Mouse (Mus musculus): ENCODE measurements around the gene Lrp2. TPM values are rescaled to one million over a fixed set of nuclear protein-coding genes. Genes with fewer than 3 reads are reported as not detected.
A peak's percentile ranks its signal among the peaks of the same experiment; 100 is the strongest.

The Lrp2 gene
- polyA plus RNA-seq (2014; fragmentation: Nextera tagmentation; extraction: Ambion mirVana): 0.84 and 1.00 TPM in 2 replicates

GRCm38 (mm10) chr2:69585886-69586398, at the start of gene Lrp2:
Gene Lrp2 (minus strand): TSS chr2:69586065.
- Histone ChIP-seq H3K27me3 (ENCODE audit: control insufficient read depth, insufficient read depth, low read length) (peaks cover 25% of the 10 kb centered on the region; the same call in 1 of the 2 replicates), H3K27ac (ENCODE audit: low read length) (no peak within 1 kb of the TSS), H3K4me2 (replicated peaks; ENCODE audit: low read depth, low read length) (peak within 1 kb of the TSS; percentile 99), H3K4me3 (ENCODE audit: low read depth, low read length) (peak within 1 kb of the TSS; percentile 60), H3K36me3 (ENCODE audit: control insufficient read depth, insufficient read depth, low read length) (no peaks in the 10 kb centered on the region), H3K9me3 (ENCODE audit: control insufficient read depth, low read depth, low read length) (no peaks in the 10 kb centered on the region), H3K4me1 (ENCODE audit: control insufficient read depth, insufficient read depth, low read length) (0 out of 2 replicates have a peak, but pooled peaks cover 5% of the 10 kb centered on the region), H3K9ac (replicated peaks; ENCODE audit: low read depth, low read length) (peak within 1 kb of the TSS; percentile 14; the same call in 1 of the 2 replicates)
- peak; percentile 77; the same call in 1 of the 2 replicates for ATAC-seq (ENCODE audit: insufficient number of reproducible peaks, insufficient read depth, low FRiP score, low read depth)
- WGBS: 0% methylated on average over 45 of the region's 45 CpGs

DNA sequence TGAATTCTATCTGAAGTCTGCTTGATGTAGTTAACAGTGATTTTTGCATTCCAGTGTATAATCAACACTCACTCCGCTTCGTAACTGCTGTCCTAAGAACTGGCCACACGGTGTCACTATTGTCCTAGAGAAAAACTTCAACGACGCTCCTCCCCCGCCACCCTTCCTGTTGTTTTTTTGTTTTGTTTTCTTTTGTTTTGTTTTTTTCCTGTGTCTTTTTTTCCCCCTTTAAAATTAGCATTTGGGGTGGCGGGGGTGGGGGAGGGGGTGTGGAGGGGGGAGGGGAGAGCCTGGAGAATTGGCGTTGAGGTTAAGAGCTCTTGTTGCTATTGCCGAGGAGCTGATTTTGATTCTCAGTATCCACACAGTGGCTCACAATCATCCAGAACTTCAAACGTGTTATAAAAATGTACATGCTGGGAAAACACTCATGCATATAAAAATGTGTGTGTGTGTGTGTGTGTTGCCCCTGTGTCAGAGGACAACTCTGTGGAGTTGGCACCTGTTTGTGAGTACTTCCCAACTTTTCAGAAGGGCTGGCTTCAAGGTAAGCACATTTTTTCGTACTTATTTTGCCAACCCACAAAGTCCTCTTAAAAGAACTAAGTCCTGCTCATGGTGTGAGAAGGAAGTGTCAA, 49.3 kb upstream of the Lrp2 start:
- Histone ChIP-seq H3K27me3 (ENCODE audit: control insufficient read depth, insufficient read depth, low read length) (no peaks in the 10 kb centered on the region), H3K9me3 (ENCODE audit: control insufficient read depth, low read depth, low read length) (no peaks in the 10 kb centered on the region; the same call in 1 of the 2 replicates), H3K4me1 (ENCODE audit: control insufficient read depth, insufficient read depth, low read length) (no peaks in the 10 kb centered on the region), H3K4me2 (replicated peaks; ENCODE audit: low read depth, low read length) (peak overlapping the region; percentile 25), H3K4me3 (ENCODE audit: low read depth, low read length) (peak overlapping the region; percentile 21), H3K27ac (ENCODE audit: low read length) (no peak overlapping the region), H3K36me3 (ENCODE audit: control insufficient read depth, insufficient read depth, low read length) (no peaks in the 10 kb centered on the region), H3K9ac (replicated peaks; ENCODE audit: low read depth, low read length) (no peak overlapping the region)
- ATAC-seq (ENCODE audit: insufficient number of reproducible peaks, insufficient read depth, low FRiP score, low read depth): no peak
- 12% methylated on average over 11 of the region's 11 CpGs for WGBS

DNA sequence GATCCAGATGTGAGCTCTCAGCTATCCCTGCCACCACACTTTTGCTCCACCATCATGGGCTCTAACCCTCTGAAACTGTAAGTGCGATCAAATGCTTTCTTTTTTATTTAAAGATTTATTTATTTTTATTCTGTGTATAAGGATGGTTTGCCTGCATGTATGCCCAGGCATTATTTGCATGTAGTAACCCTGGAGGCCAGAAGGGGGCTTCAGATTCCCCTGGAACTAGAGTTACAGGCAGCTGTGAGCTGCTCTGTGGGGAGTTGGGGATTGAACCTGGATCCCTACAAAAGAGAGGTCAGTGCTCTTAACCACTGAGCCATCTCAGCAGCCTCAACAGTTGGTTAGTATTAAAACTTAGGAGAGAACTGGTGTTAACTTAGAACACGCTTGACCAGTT, 45.6 kb upstream of the Lrp2 start:
- Histone ChIP-seq H3K27ac (ENCODE audit: low read length) (no peak overlapping the region; the same call in 1 of the 2 replicates), H3K9me3 (ENCODE audit: control insufficient read depth, low read depth, low read length) (no peaks in the 10 kb centered on the region; the same call in 1 of the 2 replicates), H3K4me2 (replicated peaks; ENCODE audit: low read depth, low read length) (no peak overlapping the region), H3K4me1 (ENCODE audit: control insufficient read depth, insufficient read depth, low read length) (no peaks in the 10 kb centered on the region), H3K9ac (replicated peaks; ENCODE audit: low read depth, low read length) (no peak overlapping the region), H3K36me3 (ENCODE audit: control insufficient read depth, insufficient read depth, low read length) (no peaks in the 10 kb centered on the region), H3K4me3 (ENCODE audit: low read depth, low read length) (no peak overlapping the region), H3K27me3 (ENCODE audit: control insufficient read depth, insufficient read depth, low read length) (no peaks in the 10 kb centered on the region)
- no peak for ATAC-seq (ENCODE audit: insufficient number of reproducible peaks, insufficient read depth, low FRiP score, low read depth)
- WGBS: 93% methylated on average over 2 of the region's 2 CpGs

GRCm38 (mm10) chr2:69630792-69631191, 44.9 kb upstream of the Lrp2 start:
- 73% methylated on average over 5 of the region's 5 CpGs for WGBS
- peak; percentile 72 for ATAC-seq (ENCODE audit: insufficient number of reproducible peaks, insufficient read depth, low FRiP score, low read depth)
- peak overlapping the region; percentile 18; the same call in 1 of the 2 replicates for H3K27ac ChIP-seq (ENCODE audit: low read length)

DNA sequence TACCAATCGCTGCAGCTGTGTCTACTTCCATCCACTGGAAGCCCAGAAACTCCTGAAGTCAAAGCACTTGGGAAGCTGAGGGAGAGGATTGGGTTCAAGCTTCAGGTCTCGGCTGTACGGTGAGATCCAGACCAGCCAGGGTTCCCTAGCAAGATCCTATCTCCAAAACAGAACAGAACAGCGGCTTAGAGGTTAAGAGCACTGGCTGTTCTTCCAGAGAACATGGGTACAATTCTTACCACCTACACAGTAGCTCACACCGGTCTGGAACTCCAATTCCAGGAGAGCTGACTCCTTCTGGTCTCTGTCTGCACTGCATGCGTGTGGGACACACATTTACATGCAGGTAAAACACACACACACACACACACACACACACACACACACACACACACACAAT, 44.0 kb upstream of the Lrp2 start:
- H3K27ac ChIP-seq (ENCODE audit: low read length): no peak overlapping the region
- 85% methylated on average over 6 of the region's 6 CpGs for WGBS
- H3K9ac ChIP-seq (replicated peaks; ENCODE audit: low read depth, low read length): no peak overlapping the region
- no peaks in the 10 kb centered on the region for H3K36me3 ChIP-seq (ENCODE audit: control insufficient read depth, insufficient read depth, low read length)
- no peaks in the 10 kb centered on the region for H3K9me3 ChIP-seq (ENCODE audit: control insufficient read depth, low read depth, low read length)
- H3K4me3 ChIP-seq (ENCODE audit: low read depth, low read length): no peak overlapping the region
- no peaks in the 10 kb centered on the region for H3K27me3 ChIP-seq (ENCODE audit: control insufficient read depth, insufficient read depth, low read length)
- no peak overlapping the region for H3K4me2 ChIP-seq (replicated peaks; ENCODE audit: low read depth, low read length)
- H3K4me1 ChIP-seq (ENCODE audit: control insufficient read depth, insufficient read depth, low read length): no peaks in the 10 kb centered on the region
- no peak for ATAC-seq (ENCODE audit: insufficient number of reproducible peaks, insufficient read depth, low FRiP score, low read depth)

More at GRCm38 (mm10) chr2:69630792-69631191, 44.9 kb upstream of the Lrp2 start:
- H3K27me3 ChIP-seq (ENCODE audit: control insufficient read depth, insufficient read depth, low read length): no peaks in the 10 kb centered on the region
- H3K4me2 ChIP-seq (replicated peaks; ENCODE audit: low read depth, low read length): no peak overlapping the region
- H3K9me3 ChIP-seq (ENCODE audit: control insufficient read depth, low read depth, low read length): no peaks in the 10 kb centered on the region
- H3K36me3 ChIP-seq (ENCODE audit: control insufficient read depth, insufficient read depth, low read length): no peaks in the 10 kb centered on the region
- H3K4me1 ChIP-seq (ENCODE audit: control insufficient read depth, insufficient read depth, low read length): no peaks in the 10 kb centered on the region
- no peak overlapping the region for H3K4me3 ChIP-seq (ENCODE audit: low read depth, low read length)
- no peak overlapping the region for H3K9ac ChIP-seq (replicated peaks; ENCODE audit: low read depth, low read length)

GRCm38 (mm10) chr2:69629215-69629614, 43.4 kb upstream of the Lrp2 start:
- Histone ChIP-seq H3K9me3 (ENCODE audit: control insufficient read depth, low read depth, low read length) (no peaks in the 10 kb centered on the region), H3K4me3 (ENCODE audit: low read depth, low read length) (no peak overlapping the region), H3K27me3 (ENCODE audit: control insufficient read depth, insufficient read depth, low read length) (no peaks in the 10 kb centered on the region), H3K27ac (ENCODE audit: low read length) (no peak overlapping the region), H3K4me1 (ENCODE audit: control insufficient read depth, insufficient read depth, low read length) (no peaks in the 10 kb centered on the region), H3K36me3 (ENCODE audit: control insufficient read depth, insufficient read depth, low read length) (no peaks in the 10 kb centered on the region), H3K4me2 (replicated peaks; ENCODE audit: low read depth, low read length) (no peak overlapping the region), H3K9ac (replicated peaks; ENCODE audit: low read depth, low read length) (no peak overlapping the region)
- ATAC-seq (ENCODE audit: insufficient number of reproducible peaks, insufficient read depth, low FRiP score, low read depth): no peak
- 56% methylated on average over 17 of the region's 17 CpGs for WGBS

GRCm38 (mm10) chr2:69619286-69619685, 33.4 kb upstream of the Lrp2 start:
- H3K9ac ChIP-seq (replicated peaks; ENCODE audit: low read depth, low read length): no peak overlapping the region
- no peaks in the 10 kb centered on the region for H3K27me3 ChIP-seq (ENCODE audit: control insufficient read depth, insufficient read depth, low read length)
- no peak overlapping the region for H3K4me2 ChIP-seq (replicated peaks; ENCODE audit: low read depth, low read length)
- no peak for ATAC-seq (ENCODE audit: insufficient number of reproducible peaks, insufficient read depth, low FRiP score, low read depth)
- no peaks in the 10 kb centered on the region for H3K9me3 ChIP-seq (ENCODE audit: control insufficient read depth, low read depth, low read length)
- H3K4me3 ChIP-seq (ENCODE audit: low read depth, low read length): no peak overlapping the region
- no peaks in the 10 kb centered on the region for H3K36me3 ChIP-seq (ENCODE audit: control insufficient read depth, insufficient read depth, low read length)
- no peak overlapping the region for H3K27ac ChIP-seq (ENCODE audit: low read length)
- no peaks in the 10 kb centered on the region for H3K4me1 ChIP-seq (ENCODE audit: control insufficient read depth, insufficient read depth, low read length)

DNA sequence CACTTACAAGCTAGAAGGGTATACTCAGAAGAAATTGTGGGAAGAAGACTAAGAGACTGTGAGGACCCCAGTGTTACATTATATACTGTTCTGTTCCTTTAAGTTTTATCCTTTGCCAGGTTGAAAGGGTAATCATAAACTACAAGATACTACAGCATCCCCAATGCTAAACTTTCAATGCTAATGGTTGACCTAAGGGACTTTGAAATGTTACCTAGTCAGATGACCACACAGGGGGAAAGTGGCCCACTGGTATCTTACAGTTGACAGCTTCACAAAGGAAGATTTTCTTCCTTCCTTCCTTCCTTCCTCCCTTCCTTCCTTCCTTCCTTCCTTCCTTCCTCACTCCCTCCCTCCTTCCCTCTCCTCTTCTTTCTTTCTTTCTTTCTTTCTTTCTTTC, 32.5 kb upstream of the Lrp2 start:
- Histone ChIP-seq H3K36me3 (ENCODE audit: control insufficient read depth, insufficient read depth, low read length) (no peaks in the 10 kb centered on the region), H3K9ac (replicated peaks; ENCODE audit: low read depth, low read length) (no peak overlapping the region), H3K4me1 (ENCODE audit: control insufficient read depth, insufficient read depth, low read length) (no peaks in the 10 kb centered on the region), H3K4me3 (ENCODE audit: low read depth, low read length) (no peak overlapping the region), H3K9me3 (ENCODE audit: control insufficient read depth, low read depth, low read length) (no peaks in the 10 kb centered on the region), H3K27me3 (ENCODE audit: control insufficient read depth, insufficient read depth, low read length) (no peaks in the 10 kb centered on the region), H3K27ac (ENCODE audit: low read length) (no peak overlapping the region), H3K4me2 (replicated peaks; ENCODE audit: low read depth, low read length) (no peak overlapping the region)
- ATAC-seq (ENCODE audit: insufficient number of reproducible peaks, insufficient read depth, low FRiP score, low read depth): no peak
